Mouse (Mus musculus) cerebellum, adult 18-20 months (tissue): ENCODE data around the gene Fibcd1.

ENCODE experiments used
- DNase-seq, 2 experiments: peaks; one replicate each; pipeline ENCODE4 v3.0.0; 2021

Fibcd1 gene

GRCm38 (mm10) chr2:31809358-31809740 is 36.5 kb downstream of the Fibcd1 start:
- DNase-seq: no peak

- no peak for DNase-seq
Measured at GRCm38 (mm10) chr2:31808410-31809357, 37.1 kb downstream of the Fibcd1 start.

- no peak for DNase-seq
Measured at GRCm38 (mm10) chr2:31806639-31807382, 39.0 kb downstream of the Fibcd1 start.

- DNase-seq: peak; percentile 58
Measured at GRCm38 (mm10) chr2:31803480-31803879, 42.3 kb downstream of the Fibcd1 start.

GRCm38 (mm10) chr2:31802811-31803210 is 43.0 kb downstream of the Fibcd1 start:
- DNase-seq: peak in 1 of 2 experiments; percentile 50

GRCm38 (mm10) chr2:31801416-31801815 is 44.4 kb downstream of the Fibcd1 start:
- peak; percentile 64 to 73 for DNase-seq

- no peak for DNase-seq
Measured at GRCm38 (mm10) chr2:31796943-31797342, 48.9 kb downstream of the Fibcd1 start.

- no peak for DNase-seq
Measured at GRCm38 (mm10) chr2:31792611-31793010, 53.2 kb downstream of the Fibcd1 start.

GRCm38 (mm10) chr2:31791260-31791659 is 54.5 kb downstream of the Fibcd1 start:
- DNase-seq: no peak

GRCm38 (mm10) chr2:31790728-31791251 is 55.0 kb downstream of the Fibcd1 start:
- no peak for DNase-seq

GRCm38 (mm10) chr2:31789215-31789614 is 56.6 kb downstream of the Fibcd1 start:
- DNase-seq: no peak

- DNase-seq: no peak
Measured at GRCm38 (mm10) chr2:31788227-31788626, 57.6 kb downstream of the Fibcd1 start.

- DNase-seq: peak; percentile 81 to 88
Measured at GRCm38 (mm10) chr2:31787029-31787428, 58.8 kb downstream of the Fibcd1 start.

- peak; percentile 81 to 82 for DNase-seq
Measured at GRCm38 (mm10) chr2:31785074-31785473, 60.7 kb downstream of the Fibcd1 start.

GRCm38 (mm10) chr2:31782958-31783602 is 62.7 kb downstream of the Fibcd1 start:
- no peak for DNase-seq

- no peak for DNase-seq
Measured at GRCm38 (mm10) chr2:31779258-31779657, 66.5 kb downstream of the Fibcd1 start.

- no peak for DNase-seq
Measured at GRCm38 (mm10) chr2:31776479-31776878, 69.3 kb downstream of the Fibcd1 start.

- DNase-seq: no peak
Measured at GRCm38 (mm10) chr2:31770781-31771441, 74.9 kb downstream of the Fibcd1 start.

GRCm38 (mm10) chr2:31769631-31770111 is 76.1 kb downstream of the Fibcd1 start:
- DNase-seq: no peak

GRCm38 (mm10) chr2:31769115-31769514 is 76.7 kb downstream of the Fibcd1 start:
- DNase-seq: no peak

GRCm38 (mm10) chr2:31767815-31768214 is 78.0 kb downstream of the Fibcd1 start:
- no peak for DNase-seq

GRCm38 (mm10) chr2:31767104-31767503 is 78.7 kb downstream of the Fibcd1 start:
- DNase-seq: no peak
